Mouse (Mus musculus): ENCODE results near the gene Sspn. TPM values are rescaled to one million over a fixed set of nuclear protein-coding genes. Genes with fewer than 3 reads are reported as not detected.

Sspn gene
- total RNA-seq, 2 experiments from 2014 or later = 103 to 104 TPM

Other genes with a start within 250 kb of the Sspn start
- gene Rassf8, start 184.9 kb upstream of the Sspn start, total RNA-seq (2021) = 10 to 100 TPM; 93.1 to 97.9 TPM
- gene Bhlhe41, start 66.1 kb upstream of the Sspn start, total RNA-seq (2021) = 10 to 100 TPM; 10.5 to 12.7 TPM